Mouse (Mus musculus) brown adipose tissue, adult 24 weeks (tissue): ENCODE results near the gene Cbr2. TPM values are rescaled to one million over a fixed set of nuclear protein-coding genes. Genes with fewer than 3 reads are reported as not detected.
A peak's percentile ranks its signal among the peaks of the same experiment; 100 is the strongest.

Experiments
- H3K27ac ChIP-seq: fragments of 200-500 bp; replicated peaks from 2 replicates; pipeline ENCODE4 v1.5.1; 2012; ENCODE audit warnings: low read depth, mild to moderate bottlenecking, low read length
- H3K4me1 ChIP-seq: fragments of 200-500 bp; 2 replicates; pipeline ENCODE4 v1.6.1; 2012; ENCODE audit warnings: low read length, mixed read lengths; ENCODE audit not compliant: control insufficient read depth, insufficient read depth, insufficient read length
- H3K4me3 ChIP-seq: fragments of 200-500 bp; 2 replicates; pipeline ENCODE4 v1.5.1; 2012; ENCODE audit warnings: low read depth, mild to moderate bottlenecking, low read length, moderate library complexity; ENCODE audit not compliant: insufficient read depth
- polyA plus RNA-seq: library from polyadenylated mRNA; stranded (reverse); fragments of >200 nt; gene quantifications from 2 replicates; pipeline ENCODE4 v1.2.4, GENCODE M21; 2012; ENCODE audit not compliant: missing spikeins, insufficient read depth, insufficient read length

Cbr2 gene
- polyA plus RNA-seq, 1 experiment: 26.0 TPM

GRCm38 (mm10) chr11:120722761-120723382 lies 9.0 kb downstream of the Cbr2 start:
- no peak overlapping the region for H3K4me3 ChIP-seq

DNA sequence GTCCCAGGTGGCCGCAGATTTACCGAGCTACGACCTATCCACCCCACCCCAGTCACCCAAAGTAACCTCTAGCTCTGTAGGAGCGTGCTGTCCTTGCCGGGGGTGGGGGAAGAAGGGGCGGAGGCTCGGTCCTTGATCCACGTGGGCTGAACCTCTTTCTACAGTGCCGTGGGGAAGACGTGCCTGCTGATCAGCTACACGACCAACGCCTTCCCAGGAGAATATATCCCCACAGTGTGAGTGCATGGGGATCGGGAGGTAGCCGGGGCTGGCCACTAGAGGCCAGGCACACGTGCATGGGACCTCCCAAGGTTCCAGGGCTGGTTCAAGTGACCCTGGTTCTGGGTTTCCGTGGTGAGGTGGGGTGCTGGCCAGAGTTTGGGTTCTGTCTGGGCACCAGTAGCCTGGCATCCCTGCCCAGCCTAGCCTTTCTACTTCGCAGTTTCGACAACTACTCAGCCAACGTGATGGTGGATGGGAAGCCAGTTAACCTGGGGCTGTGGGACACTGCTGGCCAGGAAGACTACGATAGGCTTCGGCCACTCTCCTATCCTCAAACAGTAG lies 9.8 kb downstream of the Cbr2 start:
- H3K4me1 ChIP-seq: no peaks in the 10 kb centered on the region; the same call in 1 of the 2 replicates
- H3K27ac ChIP-seq: no peak overlapping the region
- peak overlapping the region; percentile 52 for H3K4me3 ChIP-seq

More at GRCm38 (mm10) chr11:120722761-120723382, 9.0 kb downstream of the Cbr2 start:
- H3K27ac ChIP-seq: no peak overlapping the region
- no peaks in the 10 kb centered on the region; the same call in 1 of the 2 replicates for H3K4me1 ChIP-seq

GRCm38 (mm10) chr11:120721124-120722066 lies 10.5 kb downstream of the Cbr2 start, which contains the start of gene Rac3:
Gene Rac3 (plus strand): TSS chr11:120721470.
- Histone ChIP-seq H3K4me1 (no peaks in the 10 kb centered on the region; the same call in 1 of the 2 replicates), H3K27ac (no peak within 1 kb of the TSS)

GRCm38 (mm10) chr11:120720450-120720849 lies 11.5 kb downstream of the Cbr2 start:
- H3K4me1 ChIP-seq: no peaks in the 10 kb centered on the region; the same call in 1 of the 2 replicates
- peak overlapping the region; percentile 52 for H3K4me3 ChIP-seq
- no peak overlapping the region for H3K27ac ChIP-seq

More at GRCm38 (mm10) chr11:120721124-120722066, 10.5 kb downstream of the Cbr2 start, which contains the start of gene Rac3:
- peak within 1 kb of the TSS; percentile 52 for H3K4me3 ChIP-seq

DNA sequence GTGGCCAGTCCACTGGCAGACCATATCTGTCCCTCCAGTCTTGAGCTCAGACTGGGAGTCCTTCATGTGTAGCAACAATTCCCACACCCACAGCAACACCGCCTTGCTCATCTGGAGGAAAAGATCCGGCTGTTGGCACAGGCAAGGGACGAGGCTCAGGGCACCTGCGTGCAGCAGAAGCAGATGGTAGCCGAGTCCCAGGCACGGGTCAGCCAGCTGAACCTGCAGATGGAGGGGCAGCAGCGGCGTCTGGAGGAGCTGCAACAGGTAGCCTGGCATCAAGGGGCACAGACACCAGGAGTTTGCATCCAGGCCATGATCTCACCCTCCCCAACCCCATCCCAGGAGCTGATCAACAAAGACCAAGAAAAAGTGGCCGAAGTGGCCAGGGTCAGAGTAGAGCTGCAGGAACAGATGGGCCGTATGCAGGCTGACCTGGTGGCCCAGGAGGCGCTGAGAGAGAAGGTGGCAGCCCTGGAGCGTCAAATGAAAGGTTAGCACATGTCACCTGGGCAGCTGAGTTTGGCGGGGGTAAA lies 12.0 kb downstream of the Cbr2 start:
- H3K27ac ChIP-seq: no peak overlapping the region
- no peaks in the 10 kb centered on the region; the same call in 1 of the 2 replicates for H3K4me1 ChIP-seq
- H3K4me3 ChIP-seq: no peak overlapping the region

- H3K4me3 ChIP-seq: no peak overlapping the region
- H3K27ac ChIP-seq: no peak overlapping the region
- peaks cover 5% of the 10 kb centered on the region; the same call in 1 of the 2 replicates for H3K4me1 ChIP-seq
These were observed 12.7 kb downstream of the Cbr2 start for GRCm38 (mm10) chr11:120719242-120719641.

GRCm38 (mm10) chr11:120715131-120715530 lies 16.8 kb downstream of the Cbr2 start:
- no peak overlapping the region; the same call in 1 of the 2 replicates for H3K4me3 ChIP-seq
- H3K4me1 ChIP-seq: peaks cover 6% of the 10 kb centered on the region; the same call in 1 of the 2 replicates
- no peak overlapping the region for H3K27ac ChIP-seq

GRCm38 (mm10) chr11:120714546-120714945 lies 17.4 kb downstream of the Cbr2 start:
- H3K4me3 ChIP-seq: peak overlapping the region; percentile 72
- peaks cover 6% of the 10 kb centered on the region; the same call in 1 of the 2 replicates for H3K4me1 ChIP-seq
- H3K27ac ChIP-seq: no peak overlapping the region

DNA sequence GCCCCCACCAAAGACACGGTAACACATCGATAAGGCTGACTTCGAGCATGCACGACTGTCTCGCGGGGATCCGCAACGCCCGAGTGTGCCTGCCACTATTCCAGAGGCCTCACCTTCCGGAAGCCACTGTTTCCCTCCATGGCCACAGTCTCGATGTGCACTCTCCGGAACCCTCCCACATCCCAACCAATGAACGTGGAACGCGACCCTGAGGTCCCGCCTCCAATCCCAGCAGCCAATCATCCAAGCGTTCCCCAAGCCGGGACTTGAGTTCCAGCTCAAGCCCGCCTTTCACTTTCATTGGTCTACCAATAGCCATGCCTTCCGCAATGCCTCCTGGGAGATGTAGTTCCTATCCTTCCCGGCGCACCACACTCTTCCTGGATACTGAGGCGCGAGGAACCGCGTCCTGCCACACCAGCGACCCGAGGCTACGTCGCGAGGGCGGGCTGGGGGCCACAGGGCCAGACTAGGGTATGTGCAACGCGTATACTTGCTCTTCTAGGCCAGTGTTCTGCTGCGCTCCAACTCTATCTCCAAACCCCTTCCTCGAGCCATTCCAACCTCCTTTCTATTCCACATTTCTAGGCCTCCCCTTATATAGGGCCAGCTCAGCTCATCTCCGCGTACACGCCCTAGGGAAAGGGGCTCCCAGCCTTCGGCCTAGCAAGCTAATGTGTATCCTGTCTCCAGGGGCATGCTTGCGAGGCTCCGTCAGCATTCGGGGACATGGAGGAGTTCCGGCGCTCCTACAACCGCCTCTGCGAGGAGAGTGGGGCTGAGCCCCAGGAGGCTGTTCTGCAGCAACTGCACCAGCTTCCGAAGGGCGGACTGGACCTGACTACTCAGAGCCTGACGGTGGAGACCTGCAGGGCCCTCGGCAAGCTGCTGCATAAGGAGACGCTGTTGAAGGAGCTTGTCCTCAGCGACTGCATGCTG lies 18.1 kb downstream of the Cbr2 start, which contains the start of the genes Cenpx and Lrrc45:
TSS of gene Cenpx (minus strand) at position 159 of the 939 bp plus-strand sequence.
TSS of gene Lrrc45 (plus strand) at position 346 of the 939 bp plus-strand sequence.
- H3K27ac ChIP-seq: no peak within 1 kb of the TSS
- peaks cover 6% of the 10 kb centered on the region; the same call in 1 of the 2 replicates for H3K4me1 ChIP-seq

GRCm38 (mm10) chr11:120712771-120713568 lies 18.9 kb downstream of the Cbr2 start:
- Histone ChIP-seq H3K27ac (no peak overlapping the region), H3K4me3 (peak overlapping the region; percentile 59), H3K4me1 (peaks cover 6% of the 10 kb centered on the region; the same call in 1 of the 2 replicates)

More for the DNA sequence above, 18.1 kb downstream of the Cbr2 start, which contains the start of the genes Cenpx and Lrrc45:
- peak within 1 kb of the TSS; percentile 72 for H3K4me3 ChIP-seq

GRCm38 (mm10) chr11:120711980-120712604 lies 19.8 kb downstream of the Cbr2 start:
- H3K27ac ChIP-seq: no peak overlapping the region

GRCm38 (mm10) chr11:120710672-120711071 lies 21.2 kb downstream of the Cbr2 start:
- H3K27ac ChIP-seq: no peak overlapping the region
- peaks cover 6% of the 10 kb centered on the region; the same call in 1 of the 2 replicates for H3K4me1 ChIP-seq
- H3K4me3 ChIP-seq: no peak overlapping the region

More at GRCm38 (mm10) chr11:120711980-120712604, 19.8 kb downstream of the Cbr2 start:
- Histone ChIP-seq H3K4me3 (no peak overlapping the region), H3K4me1 (peaks cover 6% of the 10 kb centered on the region; the same call in 1 of the 2 replicates)
